Mouse (Mus musculus) kidney, adult 11 months (tissue): ENCODE results near the gene Krtap3-2.
A peak's percentile ranks its signal among the peaks of the same experiment; 100 is the strongest.
"Not testable (repeated sequence)": the region's sequence is repeated elsewhere in the genome, so short reads cannot be mapped to it uniquely, and the experiment has no call there.

Experiments used
- DNase-seq: peaks from one replicate; pipeline ENCODE4 v3.0.0; 2022

Krtap3-2 gene

DNA sequence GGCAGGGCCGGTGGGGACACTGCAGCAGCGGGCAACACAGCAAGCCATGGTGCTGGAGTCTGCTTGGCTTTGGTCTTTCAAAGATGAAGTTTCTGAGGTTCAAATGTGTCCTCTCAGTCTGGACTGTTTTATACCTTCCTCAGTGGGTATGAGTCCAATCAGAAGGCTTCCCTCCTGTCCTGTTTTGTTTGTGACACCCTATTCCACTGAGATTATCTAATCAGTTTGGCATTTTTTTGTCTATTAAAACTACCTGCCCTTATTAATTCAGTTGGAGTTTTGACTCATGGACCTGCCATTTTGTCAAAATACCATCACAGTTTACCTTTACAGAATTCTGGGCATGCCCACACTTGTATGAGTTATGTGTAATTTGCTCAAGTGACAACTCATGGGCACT is at the start of gene Krtap3-2:
Gene Krtap3-2, minus strand, starts transcription at position 101 of the 400 bp plus-strand sequence.
- DNase-seq = no peak

DNA sequence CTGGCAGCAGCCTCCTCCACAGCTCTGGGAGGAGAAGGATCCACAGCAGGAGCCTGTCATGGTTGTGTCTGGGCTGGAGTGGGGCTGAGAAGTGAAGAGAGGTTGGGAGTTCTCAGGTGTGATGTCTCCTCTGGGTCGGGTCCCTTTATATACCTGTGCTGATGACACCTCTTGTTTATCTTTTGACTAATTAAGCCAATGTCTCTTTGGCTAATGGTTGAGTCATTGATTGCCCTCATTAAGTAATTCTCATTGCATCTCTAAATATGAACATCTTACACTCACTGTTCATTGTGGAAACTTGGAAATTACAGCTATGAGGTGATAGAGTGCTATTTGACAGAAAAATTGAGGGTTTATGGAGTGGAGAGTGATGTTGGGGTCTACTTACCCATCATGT is 46.6 kb upstream of the Krtap3-2 start, which contains the start of gene Gm11938:
Gene Gm11938, minus strand, starts transcription at position 101 of the 400 bp plus-strand sequence.
- not testable (repeated sequence) for DNase-seq

DNA sequence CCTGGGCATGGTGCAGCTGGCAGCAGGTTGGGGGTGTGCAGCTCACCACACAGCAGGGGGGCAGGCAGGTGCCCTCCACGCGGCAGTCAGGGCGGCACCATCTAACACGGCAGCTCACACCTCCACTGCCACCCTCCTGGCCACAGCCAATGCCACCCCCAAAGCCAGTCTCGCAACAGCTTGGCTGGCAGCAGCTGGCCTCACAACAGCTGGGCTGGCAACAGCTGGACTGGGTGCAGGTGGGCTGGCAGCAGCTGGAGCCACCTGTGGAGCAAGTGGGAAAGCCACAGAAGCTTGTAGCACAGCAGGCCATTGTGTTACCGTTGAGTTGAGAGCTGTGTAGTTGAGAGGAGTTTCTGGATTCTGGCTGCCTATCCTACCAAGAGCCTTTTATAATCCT is 41.1 kb upstream of the Krtap3-2 start, which contains the start of gene Krtap9-3:
Gene Krtap9-3, minus strand, starts transcription at position 364 of the 400 bp plus-strand sequence.
- not testable (repeated sequence) for DNase-seq

DNA sequence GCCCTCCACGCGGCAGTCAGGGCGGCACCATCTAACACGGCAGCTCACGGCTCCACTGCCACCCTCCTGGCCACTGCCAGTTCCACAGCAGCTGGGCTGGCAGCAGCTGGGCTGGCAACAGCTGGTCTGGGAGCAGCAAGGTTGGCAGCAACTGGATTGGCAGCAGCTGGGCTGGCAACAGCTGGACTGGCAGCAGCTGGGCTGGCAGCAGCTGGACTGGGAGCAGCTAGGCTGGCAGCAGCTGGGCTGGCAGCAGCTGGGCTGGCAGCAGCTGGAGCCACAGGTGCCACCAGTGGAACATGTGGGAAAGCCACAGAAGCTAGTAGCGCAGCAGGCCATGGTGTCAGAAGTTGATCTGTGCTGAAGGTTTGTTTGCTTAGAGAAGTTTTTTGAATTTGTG is 34.3 kb upstream of the Krtap3-2 start, which contains the start of gene Krtap1-3:
Gene Krtap1-3, minus strand, starts transcription at position 359 of the 400 bp plus-strand sequence.
- DNase-seq = no peak

DNA sequence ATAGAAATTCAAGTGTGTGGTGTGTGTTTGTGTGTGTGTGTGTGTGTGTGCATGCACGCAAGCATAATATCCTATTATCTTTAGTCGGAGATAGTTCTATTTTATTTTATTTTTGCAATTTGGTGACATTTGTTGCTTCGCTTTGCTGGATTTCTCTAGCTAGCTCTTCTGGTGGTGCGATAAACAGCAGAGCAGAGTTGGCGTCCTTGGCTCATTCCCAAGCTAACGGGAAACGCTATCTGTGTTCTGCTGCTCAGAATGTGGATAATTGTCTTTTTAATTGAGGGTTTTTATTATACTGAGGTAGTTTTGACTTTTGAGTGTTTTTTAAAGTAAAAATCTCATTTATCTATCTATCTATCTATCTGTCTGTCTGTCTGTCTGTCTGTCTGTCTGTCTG is 28.4 kb upstream of the Krtap3-2 start:
- no peak for DNase-seq

DNA sequence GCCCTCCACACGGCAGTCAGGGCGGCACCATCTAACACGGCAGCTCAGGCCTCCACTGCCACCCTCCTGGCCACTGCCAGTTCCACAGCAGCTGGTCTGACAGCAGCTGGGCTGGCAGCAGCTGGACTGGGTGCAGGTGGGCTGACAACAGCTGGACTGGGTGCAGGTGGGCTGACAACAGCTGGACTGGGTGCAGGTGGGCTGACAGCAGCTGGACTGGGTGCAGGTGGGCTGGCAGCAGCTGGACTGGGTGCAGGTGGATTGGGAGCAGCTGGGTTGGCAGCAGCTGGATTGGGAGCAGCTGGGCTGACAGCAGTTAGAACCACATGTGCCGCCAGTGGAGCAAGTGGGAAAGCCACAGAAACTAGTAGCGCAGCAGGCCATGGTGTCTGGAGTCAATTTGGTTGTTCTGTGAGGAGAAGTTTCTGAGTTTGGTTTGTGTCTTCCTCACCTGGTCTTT is 26.6 kb upstream of the Krtap3-2 start, which contains the start of gene Krtap1-4:
Gene Krtap1-4, minus strand, starts transcription at position 410 of the 460 bp plus-strand sequence.
- no peak for DNase-seq

DNA sequence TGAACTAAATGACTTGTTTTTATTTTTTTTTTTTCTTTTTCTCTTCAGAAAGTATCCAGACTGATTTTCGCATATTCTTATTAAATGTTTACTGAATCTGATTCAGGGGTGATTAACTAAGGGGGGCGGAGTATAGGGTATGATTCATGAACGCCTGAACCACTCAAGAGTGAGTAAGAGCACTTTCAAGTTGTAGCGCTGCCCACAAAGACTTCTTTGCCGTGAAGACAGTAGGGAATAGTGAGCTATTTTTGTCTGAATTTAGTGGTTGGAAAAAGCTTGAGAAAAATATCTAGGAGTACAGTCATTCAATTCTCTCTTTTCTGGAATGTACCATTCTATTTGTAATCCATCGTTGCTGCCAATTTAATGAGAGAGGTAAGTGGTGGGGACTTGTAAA is 24.9 kb upstream of the Krtap3-2 start:
- no peak for DNase-seq

DNA sequence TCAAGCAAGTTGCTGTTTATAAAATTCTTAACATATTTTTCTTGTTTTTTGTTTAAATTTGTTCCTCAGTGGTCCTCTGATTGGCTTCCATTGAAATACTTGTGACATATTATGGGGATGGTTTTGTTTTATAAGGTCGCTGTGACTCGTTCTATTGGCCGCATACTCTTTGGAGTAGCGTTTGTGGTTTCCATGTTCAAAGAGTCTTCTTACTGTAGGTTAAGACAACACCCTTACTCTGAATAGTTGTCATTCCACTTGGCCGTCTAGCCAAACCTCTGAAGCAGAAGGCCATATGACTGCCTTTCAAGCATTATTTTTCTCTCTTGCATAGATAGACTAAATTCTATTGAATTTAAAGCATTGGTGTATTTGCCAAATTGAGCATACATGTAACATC is 24.4 kb upstream of the Krtap3-2 start:
- no peak for DNase-seq

DNA sequence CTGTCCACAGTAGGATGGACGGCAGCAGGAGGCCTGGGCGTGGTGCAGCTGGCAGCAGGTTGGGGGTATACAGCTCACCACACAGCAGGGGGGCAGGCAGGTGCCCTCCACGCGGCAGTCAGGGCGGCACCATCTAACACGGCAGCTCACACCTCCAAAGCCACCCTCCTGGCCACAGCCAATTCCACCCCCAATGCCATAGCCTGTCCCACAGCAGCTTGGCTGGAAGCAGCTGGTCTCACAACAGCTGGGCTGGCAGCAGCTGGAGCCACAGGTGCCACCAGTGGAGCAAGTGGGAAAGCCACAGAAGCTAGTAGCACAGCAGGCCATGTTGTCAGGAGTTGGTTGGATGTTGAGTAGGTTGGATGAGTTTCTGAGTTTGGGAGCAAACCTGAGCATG is 24.0 kb upstream of the Krtap3-2 start, which contains the start of gene Krtap1-5:
Gene Krtap1-5, minus strand, starts transcription at position 381 of the 400 bp plus-strand sequence.
- DNase-seq = no peak

DNA sequence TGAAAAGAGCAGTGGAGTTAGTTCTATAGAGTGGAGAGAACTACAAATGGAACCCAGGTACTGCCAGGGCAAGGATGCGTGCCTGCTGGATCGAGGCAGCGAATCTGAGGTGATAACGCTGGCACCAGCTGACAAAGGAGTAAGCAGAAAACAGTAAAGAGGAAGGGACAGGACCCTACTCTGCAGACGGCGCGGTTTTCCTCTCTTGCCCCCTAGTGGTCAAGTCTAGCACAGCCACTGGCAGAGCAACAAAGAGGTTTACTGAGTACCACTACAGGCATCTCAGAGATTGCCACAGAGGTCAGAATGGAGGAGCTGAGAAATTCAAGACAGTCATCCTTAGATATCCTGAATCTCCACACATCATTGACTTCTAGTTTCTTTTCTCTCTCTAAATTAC is 17.5 kb upstream of the Krtap3-2 start:
- peak; percentile 22 for DNase-seq

DNA sequence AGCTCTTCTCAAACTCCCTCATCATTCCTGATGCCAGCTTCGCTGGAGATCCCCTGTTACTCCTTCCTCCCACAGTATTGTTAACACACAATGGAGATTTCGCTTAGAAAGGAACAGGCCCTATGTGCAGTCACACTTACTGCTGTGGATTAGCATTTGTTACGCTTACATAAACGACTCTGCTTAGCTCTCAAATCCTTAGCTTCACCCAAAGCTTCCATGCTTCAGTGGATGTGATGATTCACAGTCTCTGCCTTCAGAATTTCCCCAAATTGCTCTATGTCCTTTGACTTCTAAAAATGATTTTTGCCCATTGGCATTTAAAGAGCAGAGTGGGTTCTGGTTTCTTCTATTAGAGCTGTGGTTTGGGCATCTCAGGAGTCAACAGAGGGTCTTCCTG is 16.5 kb upstream of the Krtap3-2 start:
- DNase-seq = no peak

DNA sequence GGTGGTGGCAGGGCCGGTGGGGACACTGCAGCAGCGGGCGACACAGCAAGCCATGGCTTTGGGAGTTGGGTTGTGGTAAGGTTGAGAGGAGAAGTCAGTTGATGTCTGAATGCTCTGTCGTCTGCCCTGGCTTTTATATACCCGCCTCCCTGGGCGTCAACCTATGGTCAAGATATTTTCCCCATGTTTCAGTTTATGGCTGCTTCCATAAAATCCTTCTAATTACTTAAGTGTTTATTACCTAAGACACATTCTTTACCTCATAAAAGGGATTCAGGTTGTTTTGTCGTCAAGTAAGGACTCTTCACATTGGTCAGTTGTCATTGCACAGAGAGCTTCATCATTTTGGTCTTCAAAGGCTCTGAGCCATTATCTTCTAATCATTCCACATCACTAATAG is 9.9 kb upstream of the Krtap3-2 start, which contains the start of gene Krtap3-1:
Gene Krtap3-1, minus strand, starts transcription at position 101 of the 400 bp plus-strand sequence.
- DNase-seq = no peak

DNA sequence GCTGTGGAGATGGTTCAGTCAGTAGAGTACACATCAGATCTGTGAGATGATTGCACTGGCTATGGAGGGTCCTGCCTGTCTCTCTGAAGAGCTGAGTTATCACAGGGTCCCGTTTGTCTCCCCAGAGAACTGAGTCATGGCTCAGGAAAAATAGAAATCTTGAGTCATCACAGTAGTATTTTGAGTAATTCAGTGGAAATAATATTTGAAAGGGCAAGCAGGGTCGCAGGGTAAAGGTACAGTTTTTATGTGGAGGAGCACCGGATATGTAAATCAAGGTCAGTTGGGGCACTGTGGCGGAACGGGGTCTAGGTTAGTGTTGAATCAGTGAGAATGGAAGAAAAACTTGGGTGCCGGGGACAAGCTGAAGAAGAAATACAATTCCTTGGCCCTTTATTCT is 5.9 kb upstream of the Krtap3-2 start:
- no peak for DNase-seq

DNA sequence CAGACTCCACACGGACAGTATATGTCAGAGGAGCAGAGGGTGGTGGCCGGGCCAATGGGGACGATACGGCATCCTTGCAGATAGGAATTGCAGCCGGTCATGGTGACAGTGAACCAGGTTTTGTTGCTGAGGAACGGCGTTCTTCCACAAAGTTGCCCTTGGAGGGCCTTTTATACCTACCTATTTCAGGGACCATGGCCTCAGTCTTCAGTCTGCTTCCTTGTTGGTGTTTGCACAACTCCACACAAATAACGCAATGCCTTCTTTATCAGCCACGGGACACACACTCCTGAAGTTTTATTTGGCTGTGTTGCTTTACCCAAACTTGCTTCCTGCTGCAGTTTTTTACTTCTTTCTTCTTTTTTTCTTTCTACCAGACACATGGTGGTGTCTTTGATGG is 2.7 kb upstream of the Krtap3-2 start, which contains the start of gene Gm11939:
Gene Gm11939, minus strand, starts transcription at position 101 of the 400 bp plus-strand sequence.
- DNase-seq = no peak

DNA sequence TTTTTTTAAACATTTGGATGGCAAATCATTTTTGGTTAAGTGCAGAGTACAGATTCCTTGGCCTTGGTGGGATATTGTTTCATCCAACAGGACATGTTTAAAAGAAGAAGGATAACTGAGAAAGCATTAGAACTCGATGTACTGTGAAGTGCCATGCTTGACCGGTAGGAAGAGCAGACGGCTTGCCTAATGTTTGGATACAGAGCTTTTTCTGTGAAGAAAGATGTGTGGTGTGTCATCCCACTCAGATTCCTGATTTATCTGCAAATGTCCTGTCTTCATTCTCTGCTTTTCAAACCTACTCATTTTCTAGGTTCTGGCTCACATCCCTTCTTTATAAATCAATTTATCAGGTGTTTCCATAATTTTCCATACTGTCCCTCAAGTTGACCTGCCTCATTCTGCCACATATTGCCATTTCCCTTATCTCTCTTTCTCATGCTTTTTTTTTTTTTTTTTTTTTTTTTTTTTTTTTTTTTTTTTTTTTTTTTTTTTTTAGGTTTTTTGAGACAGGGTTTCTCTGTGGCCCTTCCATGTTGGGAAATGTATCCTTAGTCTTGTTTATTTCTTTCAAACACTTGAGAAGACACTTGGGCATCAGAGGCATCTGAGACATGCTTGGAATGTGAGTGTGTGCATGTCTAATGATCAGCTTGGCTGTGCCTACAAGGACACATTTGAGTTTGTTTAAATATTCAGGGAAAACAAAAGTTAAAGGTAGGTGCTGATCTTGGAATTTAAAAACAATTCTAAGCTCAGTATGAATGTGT is 1.5 kb upstream of the Krtap3-2 start:
- DNase-seq = no peak

DNA sequence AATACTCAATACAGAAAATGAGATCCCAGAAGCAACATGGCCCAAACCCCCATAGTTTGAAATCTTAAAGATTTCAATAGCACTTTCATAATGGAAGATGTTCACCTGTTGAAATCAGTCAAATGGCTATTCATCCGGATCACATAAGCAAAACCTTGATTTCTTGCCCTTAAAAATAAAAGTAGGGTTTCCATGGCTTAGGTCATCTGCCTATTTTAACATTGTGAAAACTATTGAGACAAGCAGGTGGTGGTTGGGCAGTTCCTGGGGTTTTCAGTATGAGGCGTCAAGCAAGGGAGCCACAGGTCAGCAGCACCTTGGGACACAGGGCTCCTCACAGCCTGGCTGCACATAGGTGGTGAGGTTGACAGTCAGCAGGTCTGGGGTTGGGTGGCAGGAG is 458 bp downstream of the Krtap3-2 start:
- no peak for DNase-seq

DNA sequence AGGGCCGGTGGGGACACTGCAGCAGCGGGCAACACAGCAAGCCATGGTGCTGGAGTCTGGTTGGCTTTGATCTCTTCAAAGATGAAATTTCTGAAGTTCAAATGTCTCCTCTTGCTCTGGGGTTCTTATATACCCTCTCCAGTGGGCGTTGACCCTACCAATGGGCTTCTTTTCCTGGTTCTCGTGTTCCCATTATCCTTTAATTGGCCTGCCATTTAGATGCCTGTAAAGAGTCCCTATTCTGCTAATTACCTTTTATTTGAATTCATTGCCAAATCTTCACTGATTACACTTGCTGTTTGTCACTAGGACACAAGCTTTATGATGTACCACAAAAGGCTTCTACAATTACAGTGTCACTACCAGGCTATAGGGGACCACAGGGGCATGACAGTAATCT is 5.9 kb downstream of the Krtap3-2 start, which contains the start of gene Krtap3-3:
Gene Krtap3-3, minus strand, starts transcription at position 101 of the 400 bp plus-strand sequence.
- no peak for DNase-seq

DNA sequence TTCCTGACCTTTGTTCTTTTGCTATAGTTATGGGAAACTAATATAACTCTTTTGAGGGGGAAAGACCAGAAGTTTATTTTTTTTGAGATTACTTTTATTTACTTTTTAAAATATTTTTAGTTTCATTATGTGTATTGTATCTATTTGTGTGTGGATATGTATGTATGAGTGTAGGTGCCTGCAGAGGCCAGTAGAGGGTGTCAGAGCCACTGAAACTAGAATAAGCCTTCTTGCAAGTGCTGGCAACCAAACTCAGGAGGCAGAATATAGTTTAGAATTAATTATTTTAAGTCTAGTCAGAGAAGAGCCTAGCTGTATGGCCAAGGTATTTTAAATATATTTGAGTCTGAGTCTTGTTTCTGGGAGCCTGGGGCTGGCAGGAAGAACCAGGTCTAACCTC is 8.8 kb downstream of the Krtap3-2 start:
- no peak for DNase-seq

DNA sequence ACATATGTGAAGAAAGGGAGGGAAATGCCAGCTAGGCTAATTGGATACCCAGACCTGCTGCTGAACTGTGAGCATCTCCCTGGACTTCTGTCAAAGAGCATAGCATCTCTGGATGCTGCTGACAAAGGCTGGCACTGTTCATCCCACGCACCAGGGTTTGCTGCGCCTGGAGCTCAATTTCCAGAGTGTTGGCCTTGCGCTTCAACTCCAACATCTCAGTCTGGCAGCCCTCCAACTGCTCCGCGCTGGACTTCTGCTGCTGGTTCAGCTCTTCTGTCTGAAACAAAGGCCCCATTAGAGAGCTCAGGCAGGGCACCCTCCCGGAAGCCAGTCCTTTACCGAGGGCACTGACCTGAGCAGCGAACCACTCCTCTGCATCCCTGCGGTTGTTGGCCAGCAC is 16.9 kb downstream of the Krtap3-2 start:
- DNase-seq = no peak

DNA sequence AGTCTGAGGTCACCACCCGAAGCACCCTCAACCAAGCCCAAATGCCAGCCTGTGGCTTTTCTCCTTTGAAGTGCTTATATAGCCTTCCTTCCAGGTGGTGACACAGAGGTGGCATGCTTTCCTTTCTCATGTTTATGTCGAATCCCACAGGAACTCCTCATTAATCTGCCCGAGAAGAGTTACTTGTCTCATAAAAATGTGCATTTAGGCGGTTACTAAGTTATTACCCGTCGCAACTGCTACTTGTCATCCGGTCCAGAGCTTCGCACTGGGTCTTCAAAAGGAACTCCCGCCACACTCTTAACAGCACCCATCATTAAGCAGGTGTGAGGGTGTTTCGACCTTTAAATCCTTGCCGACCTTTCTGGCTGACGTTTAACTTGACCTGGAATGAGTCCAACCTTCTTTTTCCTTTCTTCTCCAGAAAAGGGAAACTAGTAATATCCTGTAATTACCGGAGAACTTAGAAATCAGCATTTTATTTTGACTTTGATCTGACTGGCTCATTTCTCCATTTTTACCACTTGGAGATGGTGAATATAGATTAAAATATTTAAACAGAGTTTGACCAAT is 35.3 kb downstream of the Krtap3-2 start, which contains the start of gene Krt39:
Gene Krt39, minus strand, starts transcription at position 51 of the 573 bp plus-strand sequence.
- peak; percentile 8 for DNase-seq

DNA sequence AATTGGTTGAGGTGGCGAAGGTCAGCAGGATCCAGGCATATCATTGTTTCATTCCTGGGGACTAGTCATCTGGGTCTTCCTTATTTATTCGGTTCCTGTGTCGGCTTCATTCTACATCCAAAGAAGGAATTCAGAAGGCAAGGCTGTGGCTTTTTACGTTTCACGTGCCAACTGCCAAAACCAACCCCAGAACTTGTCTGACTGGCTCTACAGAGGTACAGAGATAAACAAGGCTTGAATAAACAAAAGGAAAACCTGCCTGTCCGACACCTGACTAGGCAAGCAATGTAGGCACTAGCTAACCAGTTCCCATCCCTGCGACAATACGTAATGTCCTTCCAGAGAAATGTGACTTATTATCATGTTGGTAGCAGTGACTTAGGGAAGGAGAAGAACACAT is 42.6 kb downstream of the Krtap3-2 start:
- peak; percentile 7 for DNase-seq
